18 mouse cellular contexts compared by ENCODE assay signal in genomic region chr14:38730465-38730864, GRCm38 (mm10).
"Had no signal": no experiment of that assay in that cellular context is flagged by ENCODE, and none has a peak within 500 bp of the region (broad histone marks: within the 10 kb centered on the region; RNA-seq: fewer than 3 reads in every experiment).

No protein-coding gene starts in this region.

- H3K27me3 ChIP-seq: midbrain, embryonic 13.5 days; neural tube, embryonic 13.5 days; neural tube, embryonic 15.5 days had no signal

- H3K9ac ChIP-seq: liver, embryonic 14.5 days; lung, embryonic 14.5 days; midbrain, embryonic 13.5 days; neural tube, embryonic 13.5 days; neural tube, embryonic 15.5 days had no signal

- H3K4me2 ChIP-seq: lung, embryonic 14.5 days; midbrain, embryonic 13.5 days; neural tube, embryonic 13.5 days; neural tube, embryonic 15.5 days had no signal

- DNase-seq: lung, adult 18-20 months; lung, embryonic 14.5 days; lung, postnatal 10 days; lung, postnatal 4 days; right cerebral cortex, adult 18-20 months; right cerebral cortex, postnatal 25 days; right cerebral cortex, postnatal 4 days; spleen, adult 18-20 months; thymus, adult 18-20 months; thymus, postnatal 14 days; thymus, postnatal 4 days had no signal

- H3K9me3 ChIP-seq: midbrain, embryonic 10.5 days; midbrain, embryonic 13.5 days; neural tube, embryonic 13.5 days; neural tube, embryonic 15.5 days had no signal

- H3K27ac ChIP-seq: liver, embryonic 14.5 days; midbrain, embryonic 10.5 days; midbrain, embryonic 13.5 days; neural tube, embryonic 13.5 days; neural tube, embryonic 15.5 days had no signal

- H3K4me3 ChIP-seq: midbrain, embryonic 10.5 days; midbrain, embryonic 13.5 days; myocyte; neural tube, embryonic 13.5 days; neural tube, embryonic 15.5 days had no signal

- H3K4me1 ChIP-seq: midbrain, embryonic 10.5 days; midbrain, embryonic 13.5 days; neural tube, embryonic 13.5 days; neural tube, embryonic 15.5 days had no signal

- ATAC-seq: midbrain, embryonic 13.5 days; midbrain, embryonic 16.5 days had no signal

- H3K36me3 ChIP-seq: midbrain, embryonic 10.5 days; midbrain, embryonic 13.5 days; neural tube, embryonic 13.5 days; neural tube, embryonic 15.5 days had no signal
